ENCODE assay signal across 20 mouse cellular contexts in the genomic region with DNA sequence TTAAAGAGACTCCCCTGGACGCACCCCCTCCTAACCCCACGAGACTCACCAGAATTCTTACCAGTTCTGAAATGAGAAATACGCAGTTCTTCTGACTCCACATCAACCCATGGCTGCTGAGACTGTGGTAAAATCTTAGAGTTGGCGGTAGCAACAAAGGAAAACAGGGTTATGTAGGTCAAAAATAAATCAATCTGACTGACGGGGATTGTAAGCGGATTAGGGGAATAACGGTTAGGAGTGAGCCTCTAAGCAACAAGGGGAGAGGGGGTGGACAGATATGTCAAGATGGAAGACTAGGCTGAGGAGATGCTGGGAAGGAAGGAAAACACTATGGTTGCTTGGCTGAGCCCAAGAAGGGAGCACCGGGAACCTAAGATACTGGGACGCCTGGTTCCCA.
"Had no signal": no experiment of that assay in that cellular context is flagged by ENCODE, and none has a peak within 500 bp of the region (broad histone marks: within the 10 kb centered on the region; RNA-seq: fewer than 3 reads in every experiment).

No protein-coding gene starts in this region.

- H3K27ac ChIP-seq: liver, embryonic 12.5 days; liver, embryonic 14.5 days; midbrain, embryonic 10.5 days; midbrain, embryonic 13.5 days; midbrain, embryonic 15.5 days; neural tube, embryonic 13.5 days; neural tube, embryonic 15.5 days; stomach, embryonic 15.5 days; stomach, postnatal 0 days had no signal

- DNase-seq: lung, adult 18-20 months; lung, embryonic 14.5 days; lung, postnatal 10 days; lung, postnatal 4 days; right cerebral cortex, adult 18-20 months; right cerebral cortex, postnatal 25 days; right cerebral cortex, postnatal 4 days; thymus, adult 2 months; thymus, postnatal 25 days; thymus, postnatal 4 days had no signal

- H3K36me3 ChIP-seq: midbrain, embryonic 15.5 days had no signal

- H3K27me3 ChIP-seq: liver, embryonic 12.5 days; midbrain, embryonic 13.5 days; midbrain, embryonic 15.5 days; neural tube, embryonic 13.5 days; neural tube, embryonic 15.5 days; stomach, embryonic 15.5 days had no signal

- H3K4me2 ChIP-seq: liver, embryonic 12.5 days; lung, embryonic 14.5 days; midbrain, embryonic 13.5 days; midbrain, embryonic 15.5 days; neural tube, embryonic 13.5 days; neural tube, embryonic 15.5 days; stomach, embryonic 15.5 days had no signal

- H3K9me3 ChIP-seq: liver, embryonic 12.5 days; midbrain, embryonic 10.5 days; midbrain, embryonic 13.5 days; midbrain, embryonic 15.5 days; neural tube, embryonic 13.5 days; neural tube, embryonic 15.5 days; stomach, embryonic 15.5 days had no signal

- H3K9ac ChIP-seq: liver, embryonic 12.5 days; liver, embryonic 14.5 days; lung, embryonic 14.5 days; midbrain, embryonic 13.5 days; midbrain, embryonic 15.5 days; neural tube, embryonic 13.5 days; neural tube, embryonic 15.5 days; stomach, embryonic 15.5 days had no signal

- H3K4me1 ChIP-seq: stomach, embryonic 15.5 days had no signal

- H3K4me3 ChIP-seq: liver, embryonic 12.5 days; midbrain, embryonic 10.5 days; midbrain, embryonic 13.5 days; midbrain, embryonic 15.5 days; myocyte; neural tube, embryonic 13.5 days; neural tube, embryonic 15.5 days; stomach, embryonic 15.5 days had no signal

- ATAC-seq: liver, embryonic 12.5 days; midbrain, embryonic 13.5 days; midbrain, embryonic 15.5 days had no signal
